Mouse (Mus musculus): ENCODE results near the gene Dok3. TPM values are rescaled to one million over a fixed set of nuclear protein-coding genes. Genes with fewer than 3 reads are reported as not detected.

The Dok3 gene
- total and polyA plus RNA-seq, 3 experiments: 1.6 to 4.3 TPM; not detected in 1

DNA sequence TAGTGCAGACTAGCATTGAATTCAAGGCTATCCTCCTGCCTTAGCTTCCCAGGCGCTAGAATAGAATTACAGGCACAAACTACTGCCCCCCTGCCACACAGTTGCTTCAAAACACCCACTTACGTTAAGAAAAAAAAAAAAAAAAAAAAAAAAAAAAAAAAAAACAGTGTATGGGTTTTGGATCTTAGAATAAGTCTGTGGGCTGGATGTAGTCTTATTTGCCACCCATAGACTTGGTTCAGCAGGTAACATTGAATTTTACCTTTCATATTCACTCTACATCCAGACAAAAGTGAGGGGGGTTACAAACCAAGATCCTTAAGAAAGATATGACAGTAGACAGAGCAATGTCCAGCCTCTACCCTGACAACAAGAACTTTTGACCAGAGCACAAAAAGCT lies 38.9 kb upstream of the Dok3 start:
- peaks cover 3 to 13% of the 10 kb centered on the region in 2 experiments; a peak in 2 of 4 replicates for H3K36me3 ChIP-seq (ENCODE audit: control insufficient read depth in 1 of 2, insufficient read depth in 2 of 2, low read length in 2 of 2)
- no peak overlapping the region for H3K27ac ChIP-seq (ENCODE audit: control insufficient read depth, low read depth, low read length)
- no peak overlapping the region for H3K4me3 ChIP-seq (ENCODE audit: control insufficient read depth in 1 of 2, insufficient read depth in 1 of 2, low read depth in 2 of 2, low read length in 2 of 2)
- TF ChIP-seq TAL1 (IDR thresholded peaks at IDR 0.05; ENCODE audit: low read length): no peak
- TF ChIP-seq ZNF384 (IDR thresholded peaks at IDR 0.05; ENCODE audit: low read depth, low read length): peak; percentile 61
- H3K79me2 ChIP-seq (ENCODE audit: control insufficient read depth, insufficient read depth, low read length, poor library complexity): peaks cover 20% of the 10 kb centered on the region
- peaks cover 0 to 17% of the 10 kb centered on the region in 2 experiments; a peak in 3 of 4 replicates for H3K4me1 ChIP-seq (ENCODE audit: control insufficient read depth in 1 of 2, insufficient read depth in 2 of 2, low read length in 2 of 2)
- H3K9ac ChIP-seq (ENCODE audit: control insufficient read depth, low read depth, low read length, poor library complexity, severe bottlenecking): no peak overlapping the region
- no peaks in the 10 kb centered on the region for H3K9me3 ChIP-seq (replicated peaks; ENCODE audit: insufficient read depth, low read length)
- H3K27me3 ChIP-seq (ENCODE audit: control insufficient read depth in 1 of 2, insufficient read depth in 2 of 2, low read length in 2 of 2): no peaks in the 10 kb centered on the region
- DNase-seq (ENCODE audit: low read depth, low spot score): no peak

DNA sequence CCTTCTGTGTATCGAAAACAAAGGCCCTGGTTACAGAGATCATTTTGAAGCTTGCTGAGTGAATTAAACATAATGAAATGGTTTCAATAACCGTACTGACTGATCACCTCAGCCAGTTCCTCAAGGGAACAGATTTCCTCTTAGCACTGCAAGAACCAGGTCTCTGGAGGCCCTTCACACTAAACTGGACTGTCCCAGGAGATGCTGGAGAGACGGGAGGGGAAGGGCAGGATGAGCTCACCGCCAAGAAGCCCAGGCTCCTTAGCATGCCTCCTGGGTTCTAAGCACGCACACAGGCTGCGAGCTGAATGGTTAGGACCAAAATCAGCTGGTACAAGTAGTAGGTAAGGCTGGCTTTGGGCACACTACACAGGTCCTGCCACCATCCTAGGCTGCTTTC lies 37.9 kb upstream of the Dok3 start:
- Histone ChIP-seq H3K9ac (ENCODE audit: control insufficient read depth, low read depth, low read length, poor library complexity, severe bottlenecking) (no peak overlapping the region), H3K9me3 (replicated peaks; ENCODE audit: insufficient read depth, low read length) (no peaks in the 10 kb centered on the region), H3K4me1 (ENCODE audit: control insufficient read depth in 1 of 2, insufficient read depth in 2 of 2, low read length in 2 of 2) (peaks cover 0 to 14% of the 10 kb centered on the region in 2 experiments; a peak in 3 of 4 replicates), H3K27ac (ENCODE audit: control insufficient read depth, low read depth, low read length) (no peak overlapping the region), H3K4me3 (ENCODE audit: control insufficient read depth in 1 of 2, insufficient read depth in 1 of 2, low read depth in 2 of 2, low read length in 2 of 2) (no peak overlapping the region), H3K36me3 (ENCODE audit: control insufficient read depth in 1 of 2, insufficient read depth in 2 of 2, low read length in 2 of 2) (peaks cover 5 to 13% of the 10 kb centered on the region in 2 experiments; a peak in 2 of 4 replicates), H3K79me2 (ENCODE audit: control insufficient read depth, insufficient read depth, low read length, poor library complexity) (peaks cover 20% of the 10 kb centered on the region), H3K27me3 (ENCODE audit: control insufficient read depth in 1 of 2, insufficient read depth in 2 of 2, low read length in 2 of 2) (no peaks in the 10 kb centered on the region)
- DNase-seq (ENCODE audit: low read depth, low spot score): no peak
- TF ChIP-seq UBTF (IDR thresholded peaks at IDR 0.05; ENCODE audit: borderline replicate concordance, insufficient read depth, low read depth, low read length): no peak
- no peak for TF ChIP-seq MAZ (IDR thresholded peaks at IDR 0.05; ENCODE audit: low read depth, low read length)
- TF ChIP-seq EP300 (IDR thresholded peaks at IDR 0.05; ENCODE audit: low read depth in 1 of 2, low read length in 2 of 2): no peak
- no peak for TF ChIP-seq POLR2A (IDR thresholded peaks at IDR 0.05; ENCODE audit: control insufficient read depth in 1 of 2, insufficient read depth in 1 of 2, low read depth in 1 of 2, low read length in 2 of 2, poor library complexity in 1 of 2)
- no peak for TF ChIP-seq JUND (IDR thresholded peaks at IDR 0.05; ENCODE audit: low read depth, low read length)
- TF ChIP-seq ETS1 (IDR thresholded peaks at IDR 0.05; ENCODE audit: low read depth, low read length): no peak
- no peak for TF ChIP-seq TCF12 (IDR thresholded peaks at IDR 0.05; ENCODE audit: low read depth, low read length)
- TF ChIP-seq MYC (IDR thresholded peaks at IDR 0.05; ENCODE audit: low read depth, low read length): no peak
- no peak for TF ChIP-seq CHD2 (IDR thresholded peaks at IDR 0.05; ENCODE audit: low read length)
- TF ChIP-seq MAX (IDR thresholded peaks at IDR 0.05; ENCODE audit: low read length): no peak
- no peak for TF ChIP-seq ELF1 (IDR thresholded peaks at IDR 0.05; ENCODE audit: low read depth, low read length)
- no peak for TF ChIP-seq CTCF (IDR thresholded peaks at IDR 0.05 in 2 of 3, conservative IDR thresholded peaks at IDR 0.05 in 1 of 3; ENCODE audit: control insufficient read depth in 1 of 3, insufficient read depth in 1 of 3, low read depth in 2 of 3, low read length in 3 of 3, poor library complexity in 1 of 3, severe bottlenecking in 1 of 3)
- TF ChIP-seq RCOR1 (IDR thresholded peaks at IDR 0.05; ENCODE audit: low read depth, low read length): no peak

All from MEL (cell line).